Mouse (Mus musculus): ENCODE measurements at regions not wholly inside any gene's neighbourhood (a gene's known extent, or its start where the extent isn't known, plus 50 kb on each side); places are given as distances from the start of the nearest gene placed in this dataset.

- H3K4me3 ChIP-seq: no peak overlapping the region
- H3K27ac ChIP-seq: no peak overlapping the region
- intact Hi-C loops (cut with DNase I): no loop called here
- DNase-seq (ENCODE audit: extremely low spot score in 1 of 2, low spot score in 2 of 2): no peak
- TF ChIP-seq CTCF (IDR thresholded peaks at IDR 0.05): no peak
Observed at GRCm38 (mm10) chr6:100376656-100377055, 89.4 kb upstream of the Rybp start.

GRCm38 (mm10) chr6:100370828-100371227 is 83.5 kb upstream of the Rybp start:
- no peak for DNase-seq (ENCODE audit: extremely low spot score in 1 of 2, low spot score in 2 of 2)
- no peak overlapping the region for H3K4me3 ChIP-seq
- H3K27ac ChIP-seq: no peak overlapping the region
- intact Hi-C loops (cut with DNase I): no loop called here
- no peak for TF ChIP-seq CTCF (IDR thresholded peaks at IDR 0.05)

- no peak for DNase-seq (ENCODE audit: extremely low spot score in 1 of 2, low spot score in 2 of 2)
- H3K27ac ChIP-seq: no peak overlapping the region
- no peak overlapping the region for H3K4me3 ChIP-seq
- TF ChIP-seq CTCF (IDR thresholded peaks at IDR 0.05): no peak
- intact Hi-C loops (cut with DNase I): no loop called here
Observed at GRCm38 (mm10) chr6:100370358-100370757, 83.1 kb upstream of the Rybp start.

GRCm38 (mm10) chr6:100366231-100366630 is 78.9 kb upstream of the Rybp start:
- no peak for TF ChIP-seq CTCF (IDR thresholded peaks at IDR 0.05)
- intact Hi-C loops (cut with DNase I): no loop called here
- Histone ChIP-seq H3K27ac (no peak overlapping the region), H3K4me3 (no peak overlapping the region)
- no peak for DNase-seq (ENCODE audit: extremely low spot score in 1 of 2, low spot score in 2 of 2)

- intact Hi-C loops (cut with DNase I): no loop called here
- no peak for TF ChIP-seq CTCF (IDR thresholded peaks at IDR 0.05)
- H3K27ac ChIP-seq: no peak overlapping the region
- no peak overlapping the region for H3K4me3 ChIP-seq
- no peak for DNase-seq (ENCODE audit: extremely low spot score in 1 of 2, low spot score in 2 of 2)
Observed at GRCm38 (mm10) chr6:100365791-100366190, 78.5 kb upstream of the Rybp start.

- H3K4me3 ChIP-seq: no peak overlapping the region
- DNase-seq (ENCODE audit: extremely low spot score in 1 of 2, low spot score in 2 of 2): peak; percentile 63 to 65
- intact Hi-C loops (cut with DNase I): loop anchor here (5.0 kb wide), 1 partner anchor 74 kb away; no protein-coding TSS in a partner anchor
- no peak overlapping the region for H3K27ac ChIP-seq
- no peak for TF ChIP-seq CTCF (IDR thresholded peaks at IDR 0.05)
Observed at GRCm38 (mm10) chr6:100363683-100364082, 76.4 kb upstream of the Rybp start.

- TF ChIP-seq CTCF (IDR thresholded peaks at IDR 0.05): no peak
- intact Hi-C loops (cut with DNase I): no loop called here
- no peak overlapping the region for H3K4me3 ChIP-seq
- no peak overlapping the region for H3K27ac ChIP-seq
- no peak for DNase-seq (ENCODE audit: extremely low spot score in 1 of 2, low spot score in 2 of 2)
Observed at GRCm38 (mm10) chr6:100356617-100357399, 69.5 kb upstream of the Rybp start.

- intact Hi-C loops (cut with DNase I): no loop called here
- no peak for TF ChIP-seq CTCF (IDR thresholded peaks at IDR 0.05)
- no peak for DNase-seq (ENCODE audit: extremely low spot score in 1 of 2, low spot score in 2 of 2)
- no peak overlapping the region for H3K27ac ChIP-seq
- H3K4me3 ChIP-seq: no peak overlapping the region
Observed at GRCm38 (mm10) chr6:100355858-100356257, 68.6 kb upstream of the Rybp start.

- H3K27ac ChIP-seq: no peak overlapping the region
- no peak for TF ChIP-seq CTCF (IDR thresholded peaks at IDR 0.05)
- no peak for DNase-seq (ENCODE audit: extremely low spot score in 1 of 2, low spot score in 2 of 2)
- intact Hi-C loops (cut with DNase I): no loop called here
- no peak overlapping the region for H3K4me3 ChIP-seq
Observed at GRCm38 (mm10) chr6:100347481-100347880, 60.2 kb upstream of the Rybp start.

- DNase-seq (ENCODE audit: extremely low spot score in 1 of 2, low spot score in 2 of 2): no peak
- Histone ChIP-seq H3K4me3 (no peak overlapping the region), H3K27ac (no peak overlapping the region)
- intact Hi-C loops (cut with DNase I): no loop called here
- no peak for TF ChIP-seq CTCF (IDR thresholded peaks at IDR 0.05)
Observed at GRCm38 (mm10) chr6:100345073-100345472, 57.8 kb upstream of the Rybp start.

GRCm38 (mm10) chr6:100341305-100342290 is 54.3 kb upstream of the Rybp start:
- Histone ChIP-seq H3K4me3 (no peak overlapping the region), H3K27ac (no peak overlapping the region)
- no peak for DNase-seq (ENCODE audit: extremely low spot score in 1 of 2, low spot score in 2 of 2)
- intact Hi-C loops (cut with DNase I): no loop called here
- no peak for TF ChIP-seq CTCF (IDR thresholded peaks at IDR 0.05)

GRCm38 (mm10) chr6:100338291-100338690 is 51.0 kb upstream of the Rybp start:
- no peak for DNase-seq (ENCODE audit: extremely low spot score in 1 of 2, low spot score in 2 of 2)
- no peak overlapping the region for H3K27ac ChIP-seq
- intact Hi-C loops (cut with DNase I): no loop called here
- TF ChIP-seq CTCF (IDR thresholded peaks at IDR 0.05): no peak
- no peak overlapping the region for H3K4me3 ChIP-seq
